Mouse (Mus musculus) heart, embryonic 14.5 days (tissue): ENCODE data around the gene Zfp174. TPM values are rescaled to one million over a fixed set of nuclear protein-coding genes. Genes with fewer than 3 reads are reported as not detected.

Experiments
- polyA plus RNA-seq: library from polyadenylated mRNA; unstranded; fragments of >200 nt; fragmentation: Nextera tagmentation; extraction: Ambion mirVana; gene quantifications from 2 replicates; pipeline ENCODE4 v1.2.1, GENCODE M21; 2014

Zfp174 gene
- polyA plus RNA-seq, 1 experiment from 2014 or later = 1.1 TPM

Other genes starting within 250 kb of the Zfp174 start
- gene Mefv, start 129.2 kb upstream of the Zfp174 start, polyA plus RNA-seq = not detected in 2 replicates
- gene Zfp263, start 103.2 kb upstream of the Zfp174 start, polyA plus RNA-seq = 18.2 and 21.9 TPM in 2 replicates
- not detected in 2 replicates for gene Olfr15, start 16.4 kb upstream of the Zfp174 start, polyA plus RNA-seq
- gene Naa60, start 25.1 kb downstream of the Zfp174 start, polyA plus RNA-seq = 39.0 and 40.2 TPM in 2 replicates
- 6.1 and 7.9 TPM in 2 replicates for gene Zfp597, start 37.3 kb downstream of the Zfp174 start, polyA plus RNA-seq
- 1.7 and 2.0 TPM in 2 replicates for gene Gm20695, start 37.4 kb downstream of the Zfp174 start, polyA plus RNA-seq
- gene 1700037C18Rik, start 61.4 kb downstream of the Zfp174 start, polyA plus RNA-seq = 7.1 and 7.6 TPM in 2 replicates
- gene Cluap1, start 61.5 kb downstream of the Zfp174 start, polyA plus RNA-seq = 13.2 and 17.0 TPM in 2 replicates
- gene Nlrc3, start 129.4 kb downstream of the Zfp174 start, polyA plus RNA-seq = 1.9 and 2.3 TPM in 2 replicates
- gene Slx4, start 156.5 kb downstream of the Zfp174 start, polyA plus RNA-seq = 11.0 and 11.2 TPM in 2 replicates
- gene Dnase1, start 189.7 kb downstream of the Zfp174 start, polyA plus RNA-seq = 4.4 and 4.5 TPM in 2 replicates
- gene Trap1, start 230.6 kb downstream of the Zfp174 start, polyA plus RNA-seq = 117 and 122 TPM in 2 replicates